Mouse (Mus musculus) liver, embryonic 16.5 days (tissue): ENCODE measurements around the gene Rab14. TPM values are rescaled to one million over a fixed set of nuclear protein-coding genes. Genes with fewer than 3 reads are reported as not detected.

ENCODE experiments used
- ATAC-seq: fragments of 200-750 bp; cut with Nextera tagmentation; 2 replicates; pipeline ENCODE4 v1.8.0; 2017; ENCODE audit warnings: low read depth, mild to moderate bottlenecking, moderate number of reproducible peaks, moderate library complexity
- H3K27ac ChIP-seq: fragments of 300-500 bp; sonication (generic); 2 replicates; pipeline ENCODE4 v1.5.1; 2014; ENCODE audit warnings: mild to moderate bottlenecking, low read length
- H3K27me3 ChIP-seq: fragments of 300-500 bp; sonication (generic); 2 replicates; pipeline ENCODE4 v1.6.1; 2014; ENCODE audit warnings: low read depth, low read length, mixed read lengths; ENCODE audit not compliant: control insufficient read depth, insufficient read depth
- H3K36me3 ChIP-seq: fragments of 300-500 bp; sonication (generic); 2 replicates; pipeline ENCODE4 v1.6.1; 2014; ENCODE audit warnings: mild to moderate bottlenecking; ENCODE audit not compliant: control insufficient read depth, insufficient read depth
- H3K4me1 ChIP-seq: fragments of 300-500 bp; sonication (generic); 2 replicates; pipeline ENCODE4 v1.6.1; 2014; ENCODE audit warnings: low read depth, low read length, mixed read lengths; ENCODE audit not compliant: control insufficient read depth
- H3K4me2 ChIP-seq: fragments of 300-500 bp; sonication (generic); 2 replicates; pipeline ENCODE4 v1.6.1; 2014; ENCODE audit warnings: low read depth, low read length, mixed read lengths
- H3K4me3 ChIP-seq: fragments of 300-500 bp; sonication (generic); 2 replicates; pipeline ENCODE4 v1.5.1; 2014; ENCODE audit warnings: low read depth, mild to moderate bottlenecking, low read length
- H3K9ac ChIP-seq: fragments of 300-500 bp; sonication (generic); 2 replicates; pipeline ENCODE4 v1.6.1; 2014; ENCODE audit warnings: low read depth, low read length
- H3K9me3 ChIP-seq: fragments of 300-500 bp; sonication (generic); replicated peaks from 2 replicates; pipeline ENCODE4 v1.6.1; 2016; ENCODE audit warnings: low read length; ENCODE audit not compliant: control insufficient read depth
- WGBS: fragments of 180-500 bp; shearing (Covaris S2); extraction: QIAGEN DNeasy Blood & Tissue Kit; methylation state at CpG from one replicate; pipeline ENCODE4 v1.1.7; 2014; ENCODE audit not compliant: insufficient replicate concordance; 5-methylcytosine and 5-hydroxymethylcytosine counted together
- polyA plus RNA-seq: library from polyadenylated mRNA; unstranded; fragments of >200 nt; fragmentation: Nextera tagmentation; extraction: Ambion mirVana; gene quantifications from 2 replicates; pipeline ENCODE4 v1.2.1, GENCODE M21; 2015

Gene Rab14
- polyA plus RNA-seq, 1 experiment from 2014 or later: 114 TPM

- 82% methylated on average over 13 of the region's 13 CpGs for WGBS
- H3K4me3 ChIP-seq: no peak overlapping the region
- H3K9me3 ChIP-seq: no peaks in the 10 kb centered on the region
- H3K4me2 ChIP-seq: no peak overlapping the region
- ATAC-seq: no peak
- H3K27me3 ChIP-seq: no peaks in the 10 kb centered on the region
- no peak overlapping the region for H3K9ac ChIP-seq
- no peak overlapping the region for H3K27ac ChIP-seq
- H3K4me1 ChIP-seq: no peaks in the 10 kb centered on the region
- H3K36me3 ChIP-seq: peaks cover 34% of the 10 kb centered on the region; the same call in 1 of the 2 replicates
Observed at GRCm38 (mm10) chr2:35151303-35151882, 49.5 kb downstream of the Rab14 start.

GRCm38 (mm10) chr2:35148806-35149205 lies 52.1 kb downstream of the Rab14 start:
- Histone ChIP-seq H3K4me1 (no peaks in the 10 kb centered on the region), H3K9ac (no peak overlapping the region), H3K36me3 (peaks cover 34% of the 10 kb centered on the region), H3K9me3 (no peaks in the 10 kb centered on the region), H3K4me2 (no peak overlapping the region), H3K27me3 (no peaks in the 10 kb centered on the region), H3K4me3 (no peak overlapping the region), H3K27ac (no peak overlapping the region)
- WGBS: 83% methylated on average over 10 of the region's 10 CpGs
- no peak for ATAC-seq

- no peak for ATAC-seq
- no peaks in the 10 kb centered on the region for H3K4me1 ChIP-seq
- H3K27me3 ChIP-seq: no peaks in the 10 kb centered on the region
- H3K9me3 ChIP-seq: no peaks in the 10 kb centered on the region
- H3K27ac ChIP-seq: no peak overlapping the region
- 82% methylated on average over 3 of the region's 3 CpGs for WGBS
- no peak overlapping the region for H3K4me3 ChIP-seq
- H3K9ac ChIP-seq: no peak overlapping the region
- H3K36me3 ChIP-seq: peaks cover 21% of the 10 kb centered on the region
- H3K4me2 ChIP-seq: no peak overlapping the region
Observed at GRCm38 (mm10) chr2:35141673-35142072, 59.2 kb downstream of the Rab14 start.

- no peak for ATAC-seq
- Histone ChIP-seq H3K9ac (no peak overlapping the region), H3K4me3 (no peak overlapping the region), H3K36me3 (peaks cover 10% of the 10 kb centered on the region), H3K27me3 (no peaks in the 10 kb centered on the region), H3K4me2 (no peak overlapping the region), H3K4me1 (no peaks in the 10 kb centered on the region), H3K27ac (no peak overlapping the region), H3K9me3 (no peaks in the 10 kb centered on the region)
- 73% methylated on average over 1 of the region's 1 CpGs for WGBS
Observed at GRCm38 (mm10) chr2:35138576-35138975, 62.3 kb downstream of the Rab14 start.

GRCm38 (mm10) chr2:35133891-35134290 lies 67.0 kb downstream of the Rab14 start:
- Histone ChIP-seq H3K4me1 (peaks cover 6% of the 10 kb centered on the region), H3K27me3 (no peaks in the 10 kb centered on the region), H3K9ac (no peak overlapping the region), H3K4me3 (no peak overlapping the region), H3K9me3 (no peaks in the 10 kb centered on the region), H3K4me2 (no peak overlapping the region), H3K36me3 (peaks cover 7% of the 10 kb centered on the region), H3K27ac (no peak overlapping the region)
- 80% methylated on average over 5 of the region's 5 CpGs for WGBS
- no peak for ATAC-seq

GRCm38 (mm10) chr2:35132662-35133055 lies 68.3 kb downstream of the Rab14 start:
- Histone ChIP-seq H3K27ac (peak overlapping the region; percentile 69), H3K4me1 (peaks cover 6% of the 10 kb centered on the region), H3K9ac (peak overlapping the region; percentile 63), H3K36me3 (peaks cover 6% of the 10 kb centered on the region), H3K4me2 (peak overlapping the region; percentile 75), H3K9me3 (no peaks in the 10 kb centered on the region), H3K27me3 (no peaks in the 10 kb centered on the region), H3K4me3 (peak overlapping the region; percentile 63)
- no peak for ATAC-seq
- 6% methylated on average over 5 of the region's 5 CpGs for WGBS

GRCm38 (mm10) chr2:35131991-35132661 lies 68.8 kb downstream of the Rab14 start:
- Histone ChIP-seq H3K9ac (peak overlapping the region; percentile 63), H3K36me3 (peaks cover 2% of the 10 kb centered on the region), H3K4me2 (peak overlapping the region; percentile 75), H3K4me3 (peak overlapping the region; percentile 63), H3K9me3 (no peaks in the 10 kb centered on the region), H3K4me1 (peaks cover 6% of the 10 kb centered on the region), H3K27me3 (no peaks in the 10 kb centered on the region), H3K27ac (peak overlapping the region; percentile 69)
- under 1% methylated on average over 21 of the region's 21 CpGs for WGBS
- ATAC-seq: peak; percentile 99

GRCm38 (mm10) chr2:35131491-35131890 lies 69.4 kb downstream of the Rab14 start:
- ATAC-seq: no peak
- H3K4me1 ChIP-seq: peaks cover 6% of the 10 kb centered on the region
- no peaks in the 10 kb centered on the region for H3K27me3 ChIP-seq
- no peaks in the 10 kb centered on the region for H3K9me3 ChIP-seq
- no peak overlapping the region for H3K9ac ChIP-seq
- H3K36me3 ChIP-seq: peaks cover 2% of the 10 kb centered on the region
- H3K27ac ChIP-seq: no peak overlapping the region
- H3K4me3 ChIP-seq: no peak overlapping the region; the same call in 1 of the 2 replicates
- peak overlapping the region; percentile 75 for H3K4me2 ChIP-seq
